Mouse (Mus musculus) heart, adult 2 months (tissue): ENCODE measurements around the gene Elk4.

Experiments
- CTCF ChIP-seq: fragments of 200-600 bp; IDR thresholded peaks from 2 replicates; pipeline ENCODE4 v1.8.1; 2022; ENCODE audit warnings: antibody characterized with exemption, mild to moderate bottlenecking, moderate library complexity
- EP300 ChIP-seq: fragments of 200-500 bp; IDR thresholded peaks from 2 replicates; pipeline ENCODE4 v1.6.1; 2011; ENCODE audit warnings: low read depth, low read length, control low read depth; ENCODE audit not compliant: insufficient read depth
- POLR2A ChIP-seq: fragments of 200-500 bp; IDR thresholded peaks from 2 replicates; pipeline ENCODE4 v1.6.1; 2011; ENCODE audit warnings: mild to moderate bottlenecking, low read depth, low read length, control low read depth; ENCODE audit not compliant: insufficient read depth

- TF ChIP-seq CTCF (peak; percentile 52), POLR2A (no peak), EP300 (no peak)
Observed at GRCm38 (mm10) chr1:132014800-132015199, 7.4 kb downstream of the Elk4 start.
